Mouse (Mus musculus): ENCODE measurements around the gene Ablim2. TPM values are rescaled to one million over a fixed set of nuclear protein-coding genes. Genes with fewer than 3 reads are reported as not detected.

The Ablim2 gene
- polyA plus RNA-seq, 1 experiment from 2014 or later: 1.7 TPM

- Histone ChIP-seq H3K27me3 (ENCODE audit: insufficient read depth, poor library complexity, severe bottlenecking) (peaks cover 32% of the 10 kb centered on the region), H3K9me3 (no peaks in the 10 kb centered on the region), H3K4me1 (no peaks in the 10 kb centered on the region), H3K4me3 (no peak overlapping the region), H3K36me3 (no peaks in the 10 kb centered on the region), H3K27ac (no peak overlapping the region)
- 88% methylated on average over 4 of the region's 4 CpGs for WGBS
- DNase-seq (ENCODE audit: low spot score): no peak
Measured at GRCm38 (mm10) chr5:35833881-35834280, 76.2 kb downstream of the Ablim2 start.

- 89% methylated on average over 15 of the region's 15 CpGs for WGBS
- Histone ChIP-seq H3K27ac (no peak overlapping the region), H3K4me3 (no peak overlapping the region), H3K9me3 (no peaks in the 10 kb centered on the region), H3K36me3 (no peaks in the 10 kb centered on the region), H3K4me1 (0 out of 2 replicates have a peak, but pooled peaks cover 3% of the 10 kb centered on the region), H3K27me3 (ENCODE audit: insufficient read depth, poor library complexity, severe bottlenecking) (peaks cover 40% of the 10 kb centered on the region)
- no peak for DNase-seq (ENCODE audit: low spot score)
Measured at GRCm38 (mm10) chr5:35836992-35837391, 79.3 kb downstream of the Ablim2 start.

GRCm38 (mm10) chr5:35839262-35839661 is 81.6 kb downstream of the Ablim2 start:
- no peak overlapping the region for H3K4me3 ChIP-seq
- H3K27me3 ChIP-seq (ENCODE audit: insufficient read depth, poor library complexity, severe bottlenecking): peaks cover 32% of the 10 kb centered on the region
- no peak overlapping the region for H3K27ac ChIP-seq
- whole genome bisulfite sequencing: 51% methylated on average over 2 of the region's 2 CpGs
- 0 out of 2 replicates have a peak, but pooled peaks cover 3% of the 10 kb centered on the region for H3K4me1 ChIP-seq
- H3K36me3 ChIP-seq: no peaks in the 10 kb centered on the region
- DNase-seq (ENCODE audit: low spot score): no peak
- no peaks in the 10 kb centered on the region for H3K9me3 ChIP-seq

- DNase-seq (ENCODE audit: low spot score): no peak
- H3K4me3 ChIP-seq: no peak overlapping the region
- no peaks in the 10 kb centered on the region for H3K9me3 ChIP-seq
- no peaks in the 10 kb centered on the region for H3K36me3 ChIP-seq
- H3K27ac ChIP-seq: no peak overlapping the region
- 69% methylated on average over 5 of the region's 5 CpGs for WGBS
- H3K27me3 ChIP-seq (ENCODE audit: insufficient read depth, poor library complexity, severe bottlenecking): peaks cover 31% of the 10 kb centered on the region
- no peaks in the 10 kb centered on the region for H3K4me1 ChIP-seq
Measured at GRCm38 (mm10) chr5:35851485-35851884, 93.8 kb downstream of the Ablim2 start.

- Histone ChIP-seq H3K27me3 (ENCODE audit: insufficient read depth, poor library complexity, severe bottlenecking) (peaks cover 14% of the 10 kb centered on the region), H3K27ac (no peak overlapping the region), H3K9me3 (no peaks in the 10 kb centered on the region), H3K4me3 (no peak overlapping the region), H3K36me3 (no peaks in the 10 kb centered on the region), H3K4me1 (0 out of 2 replicates have a peak, but pooled peaks cover 2% of the 10 kb centered on the region)
- DNase-seq (ENCODE audit: low spot score): no peak
- 85% methylated on average over 4 of the region's 4 CpGs for WGBS
Measured at GRCm38 (mm10) chr5:35853463-35853862, 95.8 kb downstream of the Ablim2 start.

GRCm38 (mm10) chr5:35856245-35856644 is 98.6 kb downstream of the Ablim2 start:
- WGBS: 54% methylated on average over 3 of the region's 3 CpGs
- H3K4me3 ChIP-seq: no peak overlapping the region
- no peak for DNase-seq (ENCODE audit: low spot score)

GRCm38 (mm10) chr5:35858069-35858468 is 100.4 kb downstream of the Ablim2 start:
- DNase-seq (ENCODE audit: low spot score): peak; percentile 89
- H3K27ac ChIP-seq: no peak overlapping the region
- no peaks in the 10 kb centered on the region for H3K36me3 ChIP-seq
- H3K27me3 ChIP-seq (ENCODE audit: insufficient read depth, poor library complexity, severe bottlenecking): peaks cover 37% of the 10 kb centered on the region
- 20% methylated on average over 6 of the region's 6 CpGs for WGBS
- H3K9me3 ChIP-seq: no peaks in the 10 kb centered on the region
- H3K4me1 ChIP-seq: 0 out of 2 replicates have a peak, but pooled peaks cover 2% of the 10 kb centered on the region
- H3K4me3 ChIP-seq: no peak overlapping the region

More at GRCm38 (mm10) chr5:35856245-35856644, 98.6 kb downstream of the Ablim2 start:
- Histone ChIP-seq H3K27ac (no peak overlapping the region; the same call in 1 of the 2 replicates), H3K9me3 (no peaks in the 10 kb centered on the region), H3K27me3 (ENCODE audit: insufficient read depth, poor library complexity, severe bottlenecking) (peaks cover 26% of the 10 kb centered on the region), H3K4me1 (0 out of 2 replicates have a peak, but pooled peaks cover 2% of the 10 kb centered on the region), H3K36me3 (no peaks in the 10 kb centered on the region)

- WGBS: 80% methylated on average over 2 of the region's 2 CpGs
- DNase-seq (ENCODE audit: low spot score): no peak
- Histone ChIP-seq H3K36me3 (no peaks in the 10 kb centered on the region), H3K9me3 (no peaks in the 10 kb centered on the region), H3K27ac (no peak overlapping the region), H3K4me1 (0 out of 2 replicates have a peak, but pooled peaks cover 2% of the 10 kb centered on the region), H3K27me3 (ENCODE audit: insufficient read depth, poor library complexity, severe bottlenecking) (peaks cover 40% of the 10 kb centered on the region), H3K4me3 (no peak overlapping the region)
Measured at GRCm38 (mm10) chr5:35861456-35861855, 103.8 kb downstream of the Ablim2 start.

GRCm38 (mm10) chr5:35869973-35870372 is 112.3 kb downstream of the Ablim2 start:
- 73% methylated on average over 4 of the region's 4 CpGs for WGBS
- DNase-seq (ENCODE audit: low spot score): no peak
- Histone ChIP-seq H3K27ac (no peak overlapping the region), H3K9me3 (no peaks in the 10 kb centered on the region), H3K36me3 (no peaks in the 10 kb centered on the region), H3K4me1 (peaks cover 20% of the 10 kb centered on the region), H3K27me3 (ENCODE audit: insufficient read depth, poor library complexity, severe bottlenecking) (peaks cover 20% of the 10 kb centered on the region; the same call in 1 of the 2 replicates), H3K4me3 (no peak overlapping the region)

- H3K36me3 ChIP-seq: no peaks in the 10 kb centered on the region
- no peaks in the 10 kb centered on the region for H3K9me3 ChIP-seq
- no peak overlapping the region for H3K27ac ChIP-seq
- H3K4me3 ChIP-seq: no peak overlapping the region
- WGBS: 58% methylated on average over 8 of the region's 8 CpGs
- peaks cover 23% of the 10 kb centered on the region for H3K4me1 ChIP-seq
- DNase-seq (ENCODE audit: low spot score): peak; percentile 87
- peaks cover 21% of the 10 kb centered on the region; the same call in 1 of the 2 replicates for H3K27me3 ChIP-seq (ENCODE audit: insufficient read depth, poor library complexity, severe bottlenecking)
Measured at GRCm38 (mm10) chr5:35870408-35871012, 112.8 kb downstream of the Ablim2 start.

GRCm38 (mm10) chr5:35873382-35873781 is 115.7 kb downstream of the Ablim2 start:
- 34% methylated on average over 4 of the region's 4 CpGs for WGBS
- Histone ChIP-seq H3K27ac (no peak overlapping the region), H3K36me3 (no peaks in the 10 kb centered on the region), H3K4me1 (peaks cover 39% of the 10 kb centered on the region), H3K9me3 (no peaks in the 10 kb centered on the region), H3K4me3 (no peak overlapping the region), H3K27me3 (ENCODE audit: insufficient read depth, poor library complexity, severe bottlenecking) (peaks cover 8% of the 10 kb centered on the region; the same call in 1 of the 2 replicates)
- DNase-seq (ENCODE audit: low spot score): no peak

GRCm38 (mm10) chr5:35876236-35876635 is 118.6 kb downstream of the Ablim2 start:
- WGBS: 92% methylated on average over 5 of the region's 5 CpGs
- Histone ChIP-seq H3K4me1 (peaks cover 38% of the 10 kb centered on the region), H3K27ac (no peak overlapping the region), H3K4me3 (no peak overlapping the region), H3K27me3 (ENCODE audit: insufficient read depth, poor library complexity, severe bottlenecking) (peaks cover 8% of the 10 kb centered on the region; the same call in 1 of the 2 replicates), H3K36me3 (no peaks in the 10 kb centered on the region), H3K9me3 (no peaks in the 10 kb centered on the region)
- DNase-seq (ENCODE audit: low spot score): no peak

- WGBS: 77% methylated on average over 8 of the region's 8 CpGs
- no peaks in the 10 kb centered on the region for H3K9me3 ChIP-seq
- H3K4me3 ChIP-seq: no peak overlapping the region
- H3K27ac ChIP-seq: no peak overlapping the region
- peaks cover 37% of the 10 kb centered on the region for H3K4me1 ChIP-seq
- no peaks in the 10 kb centered on the region for H3K36me3 ChIP-seq
- DNase-seq (ENCODE audit: low spot score): no peak
- peaks cover 21% of the 10 kb centered on the region for H3K27me3 ChIP-seq (ENCODE audit: insufficient read depth, poor library complexity, severe bottlenecking)
Measured at GRCm38 (mm10) chr5:35879199-35879598, 121.5 kb downstream of the Ablim2 start.
